Comparison of ENCODE assay signal across 13 mouse cellular contexts in the genomic region with DNA sequence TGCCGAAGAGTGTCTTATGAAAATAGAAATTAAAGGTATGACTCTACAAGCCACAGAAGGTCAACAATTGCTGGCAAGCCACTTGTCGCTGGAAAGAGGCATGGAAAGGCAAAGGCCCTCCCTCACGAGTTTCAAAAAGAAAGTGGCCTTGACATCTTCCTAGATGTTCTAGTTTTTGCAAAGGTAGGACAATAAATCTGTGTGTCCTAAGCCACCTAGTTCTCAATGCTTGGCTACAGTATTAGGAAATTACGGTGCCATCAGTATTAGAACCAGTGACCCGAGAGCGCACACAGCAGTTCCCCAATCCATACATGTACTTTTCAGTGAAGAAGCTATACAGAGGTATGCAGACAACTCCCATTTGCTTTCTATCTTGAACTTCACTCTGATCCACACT.
"Had no signal": no experiment of that assay in that cellular context is flagged by ENCODE, and none has a peak within 500 bp of the region (broad histone marks: within the 10 kb centered on the region; RNA-seq: fewer than 3 reads in every experiment).

No protein-coding gene starts in this region.

- DNase-seq: gastrocnemius, postnatal 14 days; gastrocnemius, postnatal 36 days; heart, adult 18-20 months; heart, postnatal 10 days; kidney, adult 11 months; kidney, adult 2 months; kidney, adult 9 months; kidney, postnatal 14 days; kidney, postnatal 36 days; layer of hippocampus, adult 9-11 months; layer of hippocampus, postnatal 36 days; left cerebral cortex, postnatal 4 days; lung, adult 18-20 months had no signal
